Mouse (Mus musculus): ENCODE data around the gene Lrrc4.

Gene Lrrc4

DNA sequence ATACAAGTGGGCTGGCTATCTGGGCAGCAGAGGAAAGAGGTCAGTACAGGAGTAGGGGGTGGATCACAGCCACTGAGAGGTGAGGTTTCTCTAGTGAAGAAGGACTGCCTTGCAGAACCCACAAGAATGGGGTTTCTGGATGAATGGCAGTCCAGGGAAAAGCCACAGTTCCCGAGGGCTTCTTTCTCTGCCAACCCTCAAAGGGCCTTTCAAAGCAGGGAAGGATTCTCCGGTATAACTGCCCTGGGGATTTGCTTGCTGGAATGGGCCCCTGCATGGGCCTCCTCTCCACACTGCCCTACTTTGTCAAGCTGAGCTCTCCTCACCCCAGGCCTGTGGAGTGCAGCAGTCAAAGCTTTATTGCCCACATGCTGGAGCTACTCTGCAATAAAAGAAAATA, 22.1 kb upstream of the Lrrc4 start:
- DNase-seq = no peak

DNA sequence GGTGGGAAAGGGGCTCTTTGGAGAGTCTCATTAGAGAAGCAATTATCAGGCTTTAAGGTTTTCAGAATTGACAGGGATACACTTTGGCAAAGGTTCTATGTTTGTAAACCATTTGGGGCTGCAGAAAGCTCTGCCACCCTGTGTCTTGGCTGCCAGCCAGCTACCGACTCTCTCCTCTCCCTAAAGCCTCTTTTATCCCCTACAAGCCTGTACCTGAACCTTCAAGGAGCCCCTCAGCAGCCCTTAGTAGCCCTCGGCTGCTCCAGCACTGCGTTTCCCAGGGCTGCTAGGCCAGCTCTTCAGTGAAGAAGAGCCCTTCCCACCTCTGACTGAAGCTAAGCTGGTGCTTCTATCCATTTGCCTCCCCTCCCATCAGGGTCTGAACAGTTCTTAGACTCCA, 21.6 kb upstream of the Lrrc4 start:
- DNase-seq = no peak

DNA sequence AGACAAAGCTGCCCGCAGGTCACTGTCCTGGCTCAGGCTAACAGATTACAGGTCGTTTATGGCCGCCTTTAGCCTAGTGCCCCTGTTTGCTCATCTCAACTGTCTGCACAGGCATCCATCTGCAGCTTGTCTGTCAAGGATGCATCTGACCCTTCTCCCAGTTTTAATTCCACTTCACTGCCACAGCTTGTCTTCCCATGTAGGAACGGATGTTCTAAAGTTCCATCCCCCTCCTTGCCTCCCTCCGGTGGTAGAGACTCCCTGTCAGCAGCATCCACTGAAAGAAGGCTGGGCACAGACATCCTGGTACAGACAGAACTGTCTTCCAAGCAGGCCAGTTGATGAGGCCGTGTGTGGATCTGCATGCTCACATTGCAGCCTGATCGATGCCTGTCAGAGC, 20.8 kb upstream of the Lrrc4 start:
- DNase-seq = no peak

DNA sequence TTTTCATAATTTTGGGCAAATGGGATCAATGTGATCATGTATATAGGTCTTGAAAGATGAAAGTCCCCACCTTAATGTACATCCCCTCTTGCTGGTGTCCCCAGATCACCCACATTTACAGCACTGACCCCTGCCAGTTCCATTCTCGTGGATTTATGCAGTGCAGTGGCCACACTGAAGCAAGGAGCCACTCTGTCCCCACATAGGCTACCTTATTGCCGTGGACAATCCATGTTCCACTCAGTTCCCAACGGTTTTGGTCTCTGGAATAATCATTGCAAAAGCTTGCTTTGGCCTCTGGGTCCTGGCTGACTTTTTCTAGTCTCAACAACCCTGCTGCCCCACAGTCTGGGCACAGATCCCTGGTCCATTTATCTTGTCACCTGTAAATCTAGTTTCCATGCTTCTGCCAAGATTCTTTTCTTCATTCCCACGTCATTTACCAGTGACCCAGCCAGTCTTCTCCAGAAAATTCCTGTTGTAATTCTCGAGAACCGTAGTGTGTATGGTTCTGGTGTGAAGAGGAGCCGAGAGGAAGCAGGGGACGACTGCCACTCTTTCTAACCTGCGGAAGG, 18.9 kb upstream of the Lrrc4 start:
- no peak for DNase-seq

DNA sequence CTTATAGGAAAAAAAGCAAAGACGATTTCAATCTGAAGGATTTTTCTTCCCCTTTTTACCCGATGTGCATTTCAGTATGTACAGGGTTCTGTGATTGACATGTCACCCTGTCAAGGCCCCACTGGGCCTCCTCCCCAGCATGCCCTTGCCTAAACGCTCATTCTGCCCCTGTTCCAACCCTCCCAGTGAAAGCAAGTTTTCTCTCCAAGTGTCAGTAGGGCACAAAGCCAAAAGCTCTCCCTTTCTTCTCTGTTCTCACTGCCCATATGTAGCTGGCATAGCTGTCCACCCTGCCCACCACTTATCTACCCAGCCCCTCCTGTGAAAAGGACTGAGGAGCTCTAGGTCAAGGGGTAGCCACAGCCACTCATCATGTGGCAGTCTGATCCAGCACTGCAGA, 17.8 kb upstream of the Lrrc4 start:
- DNase-seq = no peak

DNA sequence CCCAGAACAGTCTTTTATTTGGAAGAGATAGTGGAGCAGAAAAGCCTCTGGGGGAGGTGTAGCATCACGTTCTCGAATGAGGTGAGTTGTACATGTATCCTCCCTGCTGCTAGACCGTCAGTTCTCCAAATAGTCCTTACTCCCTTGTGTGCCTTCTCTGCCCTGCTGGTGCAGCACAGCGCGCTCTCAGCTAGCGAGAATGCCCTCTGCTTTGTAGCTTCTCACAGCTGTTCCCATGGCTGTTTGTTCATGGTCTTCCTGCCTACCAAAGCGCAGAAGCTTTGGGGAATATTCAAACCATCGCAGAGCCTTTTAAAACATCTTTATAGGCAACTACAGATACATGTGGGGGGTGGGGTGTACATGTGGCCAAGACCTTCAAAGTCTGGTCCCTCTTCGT, 17.3 kb upstream of the Lrrc4 start:
- DNase-seq = no peak

DNA sequence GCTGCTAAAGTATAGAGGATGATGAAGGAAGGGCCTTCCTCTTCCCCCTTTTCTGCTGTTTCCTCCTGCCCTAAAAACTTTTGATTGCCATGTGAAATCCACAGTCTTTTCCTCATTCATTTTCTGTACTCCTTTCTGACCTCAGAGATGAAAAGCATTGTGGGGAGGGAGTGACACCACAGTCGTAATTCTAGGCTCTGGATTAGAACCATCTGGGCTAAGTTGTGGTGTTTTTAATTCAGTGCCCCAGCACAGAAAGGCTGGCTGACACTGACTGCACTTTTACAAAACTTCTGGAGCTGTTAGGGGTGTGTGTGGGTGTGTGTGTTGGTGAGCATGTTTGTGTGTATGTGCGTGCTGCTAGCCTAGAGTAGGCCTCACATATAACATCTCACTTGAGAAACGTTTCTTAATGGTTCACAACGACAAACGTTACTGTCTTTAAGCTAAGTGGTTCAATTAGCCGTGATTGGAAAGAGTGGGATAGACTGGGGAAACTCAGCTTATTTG, 16.8 kb upstream of the Lrrc4 start:
- DNase-seq = no peak

DNA sequence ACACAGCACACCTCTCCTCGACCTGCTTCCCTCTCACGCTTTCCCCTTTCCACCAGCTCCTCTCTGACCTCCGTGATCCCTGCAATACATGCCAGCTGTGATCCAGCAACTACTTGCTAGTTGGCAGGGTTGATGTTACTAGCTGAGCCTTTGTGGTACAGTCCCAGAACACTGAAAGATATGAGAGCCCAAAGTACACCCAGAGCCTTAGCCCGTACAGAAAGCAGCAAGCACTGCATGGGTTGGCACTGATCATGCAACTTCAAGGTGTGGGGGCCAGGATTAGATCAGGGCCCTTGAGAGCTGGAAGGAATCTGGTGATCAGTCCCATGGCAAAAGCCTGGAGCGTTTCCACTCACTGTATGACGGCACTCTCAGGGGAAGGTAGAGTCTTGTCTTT, 16.1 kb upstream of the Lrrc4 start:
- DNase-seq = no peak

DNA sequence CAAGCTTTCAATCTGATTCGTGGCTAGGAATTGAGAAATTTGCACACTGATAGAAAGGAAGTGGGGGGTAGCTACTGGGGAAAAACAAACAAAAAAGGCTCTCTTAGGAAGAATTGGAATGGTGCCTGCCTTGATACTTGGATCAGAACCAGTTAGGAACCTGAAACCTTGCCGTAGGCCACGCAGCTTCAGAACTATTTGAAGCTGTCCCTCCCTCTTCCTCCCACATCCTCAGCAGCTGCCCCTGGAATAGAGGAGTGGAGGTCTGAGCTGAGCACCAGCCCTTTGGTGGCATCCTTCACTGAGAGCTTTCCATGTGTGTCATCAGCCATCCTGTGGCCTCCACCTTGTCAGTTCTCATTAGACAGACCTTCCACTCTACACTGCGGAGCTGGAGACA, 14.1 kb upstream of the Lrrc4 start:
- DNase-seq = no peak

DNA sequence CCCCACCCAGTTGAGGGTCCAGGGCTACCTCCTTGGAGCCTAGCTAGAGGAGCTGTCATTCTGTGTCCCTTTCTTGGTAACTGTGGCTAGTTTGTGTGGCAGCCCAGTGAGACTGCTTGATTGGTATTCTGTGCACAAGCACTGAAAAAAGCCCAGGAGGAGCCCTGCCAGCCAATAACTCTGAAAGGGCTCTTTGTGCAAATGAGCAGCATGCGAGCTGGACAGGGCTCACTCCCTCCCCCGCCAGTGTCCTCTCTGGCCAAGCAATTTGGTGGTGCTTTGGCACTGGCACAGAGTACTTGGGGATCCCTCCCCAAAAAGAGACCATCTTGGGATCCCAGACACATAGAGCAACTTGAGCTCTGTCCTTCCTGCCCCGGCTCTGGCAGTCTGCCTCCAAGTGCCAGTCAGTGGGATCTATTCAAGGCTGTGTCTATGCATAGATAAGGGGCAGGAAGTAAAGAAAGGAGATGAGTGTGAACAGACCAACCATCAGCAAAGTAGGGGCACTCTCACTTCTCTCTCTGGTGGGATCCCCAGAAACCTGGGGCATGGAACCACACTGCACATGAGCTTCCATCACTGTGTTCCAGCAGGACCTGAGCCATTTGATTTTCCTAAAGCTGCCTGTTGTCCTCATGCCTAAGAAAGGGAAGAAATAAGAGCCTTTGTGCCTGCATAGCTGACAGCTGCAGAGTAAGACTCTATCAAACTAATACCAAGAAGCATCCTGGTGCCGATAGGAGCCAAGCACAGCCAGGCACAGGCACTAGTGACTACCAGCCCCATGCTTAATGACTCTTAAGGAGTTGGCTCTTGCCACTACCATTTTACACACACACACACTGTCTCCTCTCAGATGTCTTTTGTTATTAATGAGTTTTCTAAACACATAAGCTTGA, 11.1 kb upstream of the Lrrc4 start:
- DNase-seq = no peak

DNA sequence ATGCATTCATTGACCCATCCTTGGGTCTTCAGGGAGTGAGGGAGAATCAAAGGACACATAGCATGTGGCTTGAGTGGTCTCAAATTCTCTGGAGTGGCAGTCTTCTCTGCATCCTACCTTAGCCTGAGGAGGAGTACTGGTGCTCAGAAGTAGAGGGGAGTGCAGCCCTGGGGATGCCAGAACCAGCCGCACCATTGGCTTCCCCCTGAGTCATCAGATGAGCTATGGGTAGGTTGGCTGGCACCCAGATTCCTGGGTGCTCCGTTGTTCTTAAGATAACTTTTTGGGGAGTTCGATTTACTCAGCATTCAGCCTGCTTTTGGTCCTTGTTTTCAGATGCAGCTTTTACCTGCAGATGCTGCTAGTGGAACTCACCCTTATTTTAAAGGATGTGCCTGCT, 10.0 kb upstream of the Lrrc4 start:
- DNase-seq = no peak

DNA sequence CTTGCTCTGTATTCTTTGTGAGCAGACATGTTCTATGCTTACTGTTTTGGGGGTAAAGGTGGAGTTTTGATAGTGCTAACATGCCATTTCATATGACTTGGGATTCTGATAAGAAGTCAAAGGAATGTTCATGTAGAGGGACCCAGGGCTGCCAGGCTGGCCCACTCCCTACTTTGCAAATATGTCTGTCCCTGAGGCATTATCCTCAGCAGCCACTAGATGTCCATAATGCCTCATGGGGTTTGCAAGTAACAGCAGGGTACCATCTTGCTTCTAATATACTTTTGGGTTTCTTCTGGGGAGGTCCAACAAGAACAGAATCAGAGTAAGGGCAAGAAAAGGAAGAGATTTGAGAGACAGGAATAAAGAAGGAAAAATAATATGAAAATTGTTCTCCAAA, 5.1 kb upstream of the Lrrc4 start:
- DNase-seq = no peak

DNA sequence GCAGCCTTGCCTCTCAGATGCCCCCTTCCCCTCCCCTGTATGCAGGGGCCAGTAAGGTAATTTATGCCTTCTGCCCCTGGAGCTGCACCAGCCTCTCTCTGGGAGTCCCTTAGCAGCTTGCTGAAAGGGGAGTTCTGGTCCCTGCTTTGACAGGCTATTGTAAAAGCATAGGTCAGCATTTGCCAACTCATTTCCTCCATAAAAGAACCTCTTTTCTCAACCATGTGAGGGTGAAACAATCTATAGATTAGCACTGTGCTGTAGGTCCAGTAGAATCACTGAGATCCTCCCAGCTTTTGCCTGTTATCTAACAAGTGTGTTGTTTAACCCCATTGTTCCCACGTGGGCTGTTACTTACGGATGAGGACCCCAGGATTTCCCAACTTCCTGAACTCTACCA, 2.5 kb upstream of the Lrrc4 start:
- DNase-seq = no peak

DNA sequence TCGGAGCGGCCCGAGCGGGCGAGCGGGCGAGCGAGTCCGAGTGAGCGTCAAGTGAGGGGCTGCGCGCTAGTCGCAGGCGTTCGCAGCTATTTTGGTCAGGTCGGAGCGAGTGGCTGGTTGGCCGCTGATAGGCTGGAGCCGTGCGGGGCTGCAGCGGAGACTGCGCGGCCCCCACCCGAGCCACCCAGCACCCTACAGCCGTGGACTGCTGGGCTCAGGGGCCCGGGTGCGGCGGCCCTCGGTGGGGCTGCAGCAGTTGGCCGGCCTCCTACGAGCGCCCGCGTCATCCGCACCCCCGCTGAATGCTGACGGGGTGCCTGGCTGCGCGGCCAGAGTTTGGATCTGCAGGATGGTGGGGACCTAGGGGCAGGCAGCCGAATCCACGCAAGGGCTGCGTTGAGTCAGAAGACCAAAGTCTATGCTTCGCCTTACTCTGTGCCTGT, 1.9 kb upstream of the Lrrc4 start:
- DNase-seq = no peak

DNA sequence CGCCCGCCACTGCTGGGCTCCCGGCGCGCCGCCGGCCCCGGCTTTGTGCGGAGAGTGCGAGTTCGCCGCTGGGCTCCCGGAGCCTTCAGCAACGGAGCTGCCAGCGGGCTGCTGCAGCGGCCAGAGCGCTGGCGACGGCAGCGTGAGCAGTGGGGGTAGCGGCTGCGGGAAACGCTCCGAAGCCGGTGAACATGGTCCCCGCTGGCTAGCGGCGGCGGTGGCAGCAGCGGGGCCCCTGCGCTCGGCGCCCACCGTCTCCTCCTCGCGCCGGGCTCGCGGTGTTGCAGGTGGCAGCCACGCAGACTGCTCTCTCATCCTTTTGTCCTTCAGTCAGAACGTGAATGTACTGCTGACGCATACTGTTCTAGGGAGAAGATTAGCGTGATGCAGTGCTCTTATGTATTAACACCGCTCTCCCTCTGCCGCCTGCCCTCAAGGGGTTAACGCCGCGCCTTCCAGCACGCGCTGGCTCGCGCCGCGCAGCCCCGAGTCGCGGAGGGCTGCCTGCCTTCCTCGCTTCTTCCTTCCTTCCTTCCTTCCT, 1.3 kb upstream of the Lrrc4 start:
- no peak for DNase-seq

DNA sequence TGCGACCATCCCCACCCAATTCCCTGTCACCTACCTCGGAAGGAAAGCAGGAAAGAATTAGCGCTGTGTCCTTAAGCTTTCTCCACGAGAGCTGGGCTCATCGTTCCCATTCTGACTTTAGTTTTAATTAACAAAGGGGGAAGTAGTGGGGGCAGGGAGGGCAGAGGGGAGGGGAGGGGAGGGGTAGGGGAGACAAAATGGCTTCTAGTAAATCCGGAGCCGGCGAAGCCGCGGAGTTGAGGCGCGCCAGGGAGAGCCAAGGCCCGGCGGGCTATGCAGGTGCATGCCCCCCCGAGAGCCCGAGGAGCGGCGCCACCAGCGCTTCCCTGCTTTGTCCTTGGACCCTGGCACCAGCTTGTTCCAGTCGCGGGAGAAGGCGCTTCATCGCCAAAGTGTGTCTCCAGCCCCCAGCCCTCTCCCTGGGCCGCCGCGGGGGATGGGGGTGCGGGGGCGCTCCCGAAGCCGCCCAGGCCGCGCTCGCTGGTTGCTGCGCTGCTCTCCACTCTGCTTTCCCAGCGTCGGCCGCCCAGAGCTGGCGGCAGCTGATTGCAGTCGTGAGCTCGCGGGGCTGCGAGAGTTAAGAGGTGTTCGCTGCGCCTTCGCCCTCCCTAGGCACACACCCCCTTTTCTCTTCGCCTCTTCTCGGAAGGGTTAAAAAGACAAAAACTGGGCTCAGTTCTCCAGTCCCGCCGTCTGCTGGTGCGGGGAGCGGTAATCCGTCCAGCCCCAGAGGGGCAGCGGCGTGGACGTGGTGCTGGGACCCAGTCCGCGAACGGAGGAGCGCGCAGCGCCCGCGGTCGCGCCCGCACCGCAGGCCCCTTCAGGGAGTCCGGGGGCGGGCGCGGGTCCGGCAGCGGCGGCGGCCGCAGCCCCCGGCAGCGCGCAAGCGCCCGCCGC, 555 bp upstream of the Lrrc4 start:
- no peak for DNase-seq

DNA sequence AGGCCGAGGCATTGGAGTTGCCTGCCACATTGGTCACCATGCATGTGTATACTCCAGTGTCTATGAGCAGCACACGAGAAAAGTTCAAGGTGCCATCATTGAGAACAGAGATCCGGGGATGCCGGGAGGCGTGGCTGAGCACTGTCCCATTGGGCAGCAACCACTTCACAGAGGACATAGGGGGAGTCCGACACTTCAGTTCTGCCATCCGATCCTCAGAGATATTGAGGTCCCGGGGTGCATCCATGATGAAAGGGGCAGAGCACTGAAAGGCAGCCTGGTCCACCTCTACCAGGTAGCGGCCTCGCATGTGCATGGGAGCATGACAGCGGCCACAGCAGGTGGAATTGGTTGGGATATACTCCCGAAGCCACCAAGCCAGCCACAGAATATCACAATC, 1.2 kb downstream of the Lrrc4 start:
- no peak for DNase-seq

DNA sequence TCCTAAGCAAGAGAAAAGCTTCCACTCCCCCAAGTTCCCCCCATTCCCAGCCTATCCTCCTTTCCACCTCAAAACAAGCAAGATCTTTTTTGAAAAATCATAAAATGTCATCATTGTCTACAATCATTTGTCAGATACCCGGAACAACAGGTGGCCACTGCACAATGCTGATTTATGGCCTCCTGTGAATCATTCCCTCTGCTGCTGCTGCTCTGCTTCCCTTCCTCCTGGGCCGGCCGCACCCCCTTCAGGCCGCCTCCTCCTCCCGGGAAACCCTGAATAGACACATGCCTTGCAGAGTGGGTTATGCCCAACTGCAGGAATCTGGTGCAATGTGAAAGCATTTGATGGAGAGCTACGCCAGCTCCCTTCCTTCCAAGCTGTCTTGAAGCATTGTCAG, 3.0 kb downstream of the Lrrc4 start:
- no peak for DNase-seq

DNA sequence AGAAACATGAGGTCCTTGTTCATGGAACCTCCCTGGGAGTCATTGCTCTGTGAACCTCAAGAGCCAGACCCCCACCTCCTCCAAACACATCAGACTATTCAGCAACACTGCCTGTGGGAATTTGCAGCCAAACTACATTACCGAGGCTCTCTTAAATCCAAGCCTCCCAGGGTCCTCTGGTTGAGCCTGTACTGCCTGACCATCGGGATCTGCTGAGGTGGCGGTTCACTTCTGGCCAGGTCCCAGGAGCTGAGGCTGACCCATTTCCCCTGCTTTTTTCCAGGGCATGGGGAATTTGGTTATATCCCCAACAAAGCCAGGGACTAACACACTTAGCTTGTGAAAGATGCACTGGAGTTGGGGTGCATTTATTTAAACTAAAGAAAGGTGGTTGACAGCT, 4.0 kb downstream of the Lrrc4 start:
- DNase-seq = no peak

DNA sequence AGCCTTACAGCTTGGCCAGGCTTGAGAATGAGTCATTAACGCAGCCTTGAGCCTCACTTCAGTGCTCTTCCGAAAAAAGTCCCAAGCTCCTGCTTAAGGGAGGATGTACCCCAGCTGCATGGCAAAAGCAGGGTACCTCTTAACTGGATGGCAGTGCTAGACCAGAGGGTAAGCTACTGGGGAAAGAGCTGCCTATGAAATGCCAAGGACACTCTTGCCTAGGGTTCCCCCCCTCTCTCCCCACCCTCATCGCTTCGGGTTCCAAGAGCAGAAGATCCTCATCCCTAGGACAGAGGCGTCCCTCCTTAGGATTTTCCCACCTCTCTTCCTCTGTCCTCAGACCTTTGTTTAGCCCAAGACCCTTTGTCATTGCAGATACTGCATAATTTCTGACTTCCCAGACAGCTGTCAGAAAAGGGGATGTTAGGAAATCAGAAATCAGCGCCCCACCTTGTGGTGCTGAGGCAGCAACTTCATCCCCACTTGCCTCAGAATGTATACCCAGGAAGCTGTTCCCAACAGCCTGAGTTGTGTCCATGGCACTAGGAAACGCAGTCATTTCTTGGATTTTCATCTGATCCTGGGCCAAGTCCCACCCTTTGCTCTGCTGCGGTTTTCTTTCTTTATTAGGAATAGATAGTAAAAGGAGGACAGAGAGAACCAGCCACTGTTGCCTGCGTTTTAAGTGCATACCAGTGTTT, 4.7 kb downstream of the Lrrc4 start:
- no peak for DNase-seq

DNA sequence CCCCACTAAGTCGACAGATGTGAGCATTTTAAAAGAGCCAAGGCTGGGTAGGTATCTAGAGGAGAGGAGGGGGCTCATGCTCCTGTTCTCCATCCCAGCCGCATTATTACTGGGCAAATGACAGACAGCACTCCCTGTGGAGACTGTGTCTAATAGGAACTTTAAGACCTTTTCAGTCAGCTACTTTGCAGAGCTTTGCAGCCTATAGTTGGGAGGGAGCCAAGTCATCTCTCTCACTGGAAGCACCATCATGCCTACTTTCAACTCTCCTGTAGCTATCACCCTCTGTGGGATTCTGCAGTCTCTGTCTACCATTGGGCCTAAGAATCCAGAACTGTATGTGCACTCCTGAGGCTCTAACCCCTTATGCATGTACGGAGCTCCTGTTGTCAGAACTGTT, 5.7 kb downstream of the Lrrc4 start:
- DNase-seq = no peak

DNA sequence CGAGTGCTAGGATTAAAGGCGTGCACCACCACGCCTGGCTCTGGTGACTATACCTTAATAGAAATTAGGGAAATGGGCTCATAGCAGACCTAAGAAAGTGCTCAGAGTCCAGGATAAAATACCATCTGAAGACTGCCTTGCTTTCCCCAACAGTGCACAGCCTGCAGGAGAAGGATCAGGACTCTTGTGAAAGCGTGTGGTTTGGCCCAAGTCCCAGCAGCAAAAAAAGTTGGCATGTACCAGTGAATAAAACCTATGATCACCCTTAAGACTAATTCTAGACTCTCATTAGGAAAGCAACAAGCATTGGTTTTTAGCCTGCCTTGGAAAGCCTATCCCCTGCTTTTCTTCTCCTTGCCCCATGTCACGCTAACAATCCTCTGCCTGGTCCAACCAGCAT, 7.7 kb downstream of the Lrrc4 start:
- DNase-seq = no peak

DNA sequence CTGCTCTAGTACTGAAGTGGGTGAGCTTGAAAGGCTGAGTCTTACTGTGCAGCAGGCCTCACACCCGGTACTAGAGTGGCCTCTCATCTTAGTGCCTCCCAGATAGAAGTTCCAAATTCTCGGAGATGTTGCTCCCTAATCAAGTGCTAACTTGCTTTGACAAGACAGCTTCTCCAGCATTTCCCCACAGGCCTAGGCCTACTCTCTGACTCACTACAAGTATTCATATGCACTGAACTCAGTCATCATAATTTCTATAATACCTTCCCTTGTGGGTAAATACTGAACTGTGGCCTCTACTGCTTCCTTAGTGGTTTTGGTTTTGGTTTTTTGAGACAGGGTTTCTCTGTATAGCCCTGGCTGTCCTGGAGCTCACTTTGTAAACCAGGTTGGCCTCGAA, 8.2 kb downstream of the Lrrc4 start:
- no peak for DNase-seq
